Mouse (Mus musculus) heart, postnatal 36 days (tissue): ENCODE data around the gene Fnbp1. TPM values are rescaled to one million over a fixed set of nuclear protein-coding genes. Genes with fewer than 3 reads are reported as not detected.

Source experiments
- DNase-seq, 2 experiments: peaks; one replicate each; pipeline ENCODE4 v3.0.0; 2021 to 2022
- intact Hi-C: fragments of 180-260 bp; cut with DNase I; formaldehyde crosslinking; loops from one replicate; pipeline ENCODE4 v1.15.1; 2025
- total RNA-seq, 2 experiments: library from RNA; stranded (reverse); gene quantifications; 2 replicates each; pipeline ENCODE4 v1.2.3; 2021

Fnbp1 gene
- total RNA-seq, 2 experiments from 2014 or later: 51.7 to 57.9 TPM

- intact Hi-C loops: no loop called here
- no peak for DNase-seq
Observed at GRCm38 (mm10) chr2:31052441-31052840, 89.4 kb downstream of the Fnbp1 start.

- DNase-seq: no peak
- intact Hi-C loops: no loop called here
Observed at GRCm38 (mm10) chr2:31048037-31048436, 93.8 kb downstream of the Fnbp1 start.

- no peak for DNase-seq
- intact Hi-C loops: no loop called here
Observed at GRCm38 (mm10) chr2:31043856-31044255, 98.0 kb downstream of the Fnbp1 start.

- DNase-seq: no peak
- intact Hi-C loops: no loop called here
Observed at GRCm38 (mm10) chr2:31042881-31043280, 98.9 kb downstream of the Fnbp1 start.

- DNase-seq: no peak
- intact Hi-C loops: no loop called here
Observed at GRCm38 (mm10) chr2:31041386-31041785, 100.4 kb downstream of the Fnbp1 start.

GRCm38 (mm10) chr2:31040487-31040886 lies 101.3 kb downstream of the Fnbp1 start:
- intact Hi-C loops: no loop called here
- no peak for DNase-seq

GRCm38 (mm10) chr2:31040043-31040442 lies 101.8 kb downstream of the Fnbp1 start:
- no peak for DNase-seq
- intact Hi-C loops: no loop called here

GRCm38 (mm10) chr2:31036811-31037210 lies 105.0 kb downstream of the Fnbp1 start:
- intact Hi-C loops: no loop called here
- no peak for DNase-seq

GRCm38 (mm10) chr2:31031972-31032371 lies 109.8 kb downstream of the Fnbp1 start:
- intact Hi-C loops: no loop called here
- no peak for DNase-seq

GRCm38 (mm10) chr2:31026642-31027041 lies 115.2 kb downstream of the Fnbp1 start:
- no peak for DNase-seq
- intact Hi-C loops: no loop called here

- DNase-seq: peak in 1 of 2 experiments; percentile 12
- intact Hi-C loops: loop anchor here (2.0 kb wide), 3 partner anchors 117 to 265 kb away; partner anchors contain the start of gene Fnbp1
Observed at GRCm38 (mm10) chr2:31025458-31025857, 116.3 kb downstream of the Fnbp1 start.

GRCm38 (mm10) chr2:31024618-31025370 lies 117.0 kb downstream of the Fnbp1 start:
- peak; percentile 69 to 70 for DNase-seq
- intact Hi-C loops: loop anchor here (2.0 to 5.0 kb wide), 4 partner anchors 118 to 266 kb away; partner anchors contain the start of gene Fnbp1

GRCm38 (mm10) chr2:31023940-31024339 lies 117.9 kb downstream of the Fnbp1 start:
- intact Hi-C loops: loop anchor here (2.0 to 5.0 kb wide), 4 partner anchors 119 to 267 kb away; partner anchors contain the start of gene Fnbp1

GRCm38 (mm10) chr2:31020202-31020601 lies 121.6 kb downstream of the Fnbp1 start:
- intact Hi-C loops: loop anchor here (5.0 kb wide), 1 partner anchor 152 kb away; no protein-coding TSS in a partner anchor
- DNase-seq: no peak

More at GRCm38 (mm10) chr2:31023940-31024339, 117.9 kb downstream of the Fnbp1 start:
- DNase-seq: no peak

- intact Hi-C loops: no loop called here
- no peak for DNase-seq
Observed at GRCm38 (mm10) chr2:31019011-31019410, 122.8 kb downstream of the Fnbp1 start.

- no peak for DNase-seq
- intact Hi-C loops: no loop called here
Observed at GRCm38 (mm10) chr2:31018519-31018918, 123.3 kb downstream of the Fnbp1 start.

- DNase-seq: no peak
- intact Hi-C loops: no loop called here
Observed at GRCm38 (mm10) chr2:31017625-31018317, 124.0 kb downstream of the Fnbp1 start.

GRCm38 (mm10) chr2:31013371-31014120 lies 128.3 kb downstream of the Fnbp1 start:
- intact Hi-C loops: no loop called here

GRCm38 (mm10) chr2:31007208-31007607 lies 134.6 kb downstream of the Fnbp1 start:
- no peak for DNase-seq
- intact Hi-C loops: no loop called here

More at GRCm38 (mm10) chr2:31013371-31014120, 128.3 kb downstream of the Fnbp1 start:
- no peak for DNase-seq

GRCm38 (mm10) chr2:31006434-31006833 lies 135.4 kb downstream of the Fnbp1 start:
- peak; percentile 38 to 53 for DNase-seq

GRCm38 (mm10) chr2:31005453-31005852 lies 136.4 kb downstream of the Fnbp1 start:
- no peak for DNase-seq
- intact Hi-C loops: no loop called here

More at GRCm38 (mm10) chr2:31006434-31006833, 135.4 kb downstream of the Fnbp1 start:
- intact Hi-C loops: no loop called here
